Mouse (Mus musculus) cerebellum, adult 2 months (tissue): ENCODE results near the gene Ssr1.
A peak's percentile ranks its signal among the peaks of the same experiment; 100 is the strongest.

Experiments
- CTCF ChIP-seq: fragments of 200-500 bp; IDR thresholded peaks from 2 replicates; pipeline ENCODE4 v1.5.1; 2011; ENCODE audit warnings: low read depth, mild to moderate bottlenecking, control low read depth, low read length, moderate library complexity, borderline replicate concordance; ENCODE audit not compliant: insufficient read depth
- POLR2A ChIP-seq: fragments of 200-500 bp; IDR thresholded peaks from 2 replicates; pipeline ENCODE4 v1.6.1; 2011; ENCODE audit warnings: low read length, control low read depth, borderline replicate concordance; ENCODE audit not compliant: insufficient read depth

DNA sequence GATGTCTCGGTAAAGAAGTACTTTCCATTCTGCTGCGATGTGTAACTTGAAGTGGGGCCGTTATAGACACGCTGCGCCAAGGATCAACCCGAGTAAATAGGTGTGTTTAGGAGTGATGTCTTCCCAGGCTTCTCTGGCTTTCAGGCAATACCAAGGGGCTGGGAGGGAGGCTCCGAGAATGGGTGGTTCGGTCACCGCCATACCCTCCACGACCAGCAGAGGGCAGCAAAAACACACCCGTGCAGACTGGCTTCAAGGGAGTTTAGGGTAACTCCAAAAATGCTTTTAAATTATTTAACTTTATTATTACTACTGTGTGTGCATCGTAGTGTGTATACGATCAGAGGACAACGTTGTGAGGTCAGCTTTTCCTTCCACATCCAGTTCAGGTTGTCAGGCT is 24.7 kb downstream of the Ssr1 start:
- peak; percentile 92 for TF ChIP-seq CTCF
- no peak for TF ChIP-seq POLR2A
